Mouse (Mus musculus) limb, embryonic 11.5 days (tissue): ENCODE measurements around the gene Zfp963. TPM values are rescaled to one million over a fixed set of nuclear protein-coding genes. Genes with fewer than 3 reads are reported as not detected.
A peak's percentile ranks its signal among the peaks of the same experiment; 100 is the strongest.

ENCODE experiments used
- ATAC-seq: fragments of 200-750 bp; cut with Nextera tagmentation; 2 replicates; pipeline ENCODE4 v1.8.0; 2017; ENCODE audit warnings: low read depth; ENCODE audit not compliant: insufficient number of reproducible peaks, low FRiP score, low TSS enrichment
- DNase-seq: peaks from one replicate; pipeline ENCODE4 v3.0.0-alpha.2; 2015; ENCODE audit warnings: low spot score
- H3K27ac ChIP-seq: fragments of 300-500 bp; sonication (generic); replicated peaks from 2 replicates; pipeline ENCODE4 v1.5.1; 2014; ENCODE audit warnings: low read depth, mild to moderate bottlenecking, low read length
- H3K27me3 ChIP-seq: fragments of 300-500 bp; sonication (generic); 2 replicates; pipeline ENCODE4 v1.6.1; 2014; ENCODE audit warnings: mild to moderate bottlenecking, low read length, mixed read lengths; ENCODE audit not compliant: control insufficient read depth, insufficient read depth
- H3K36me3 ChIP-seq: fragments of 300-500 bp; sonication (generic); 2 replicates; pipeline ENCODE4 v1.6.1; 2014; ENCODE audit warnings: mild to moderate bottlenecking, low read length, moderate library complexity, mixed read lengths; ENCODE audit not compliant: control insufficient read depth, insufficient read depth
- H3K4me1 ChIP-seq: fragments of 300-500 bp; sonication (generic); 2 replicates; pipeline ENCODE4 v1.6.1; 2014; ENCODE audit warnings: low read length, mixed read lengths; ENCODE audit not compliant: control insufficient read depth, insufficient read depth
- H3K4me2 ChIP-seq: fragments of 300-500 bp; sonication (generic); 2 replicates; pipeline ENCODE4 v1.6.1; 2014; ENCODE audit warnings: low read depth, mild to moderate bottlenecking, moderate library complexity; ENCODE audit not compliant: severe bottlenecking
- H3K4me3 ChIP-seq: fragments of 300-500 bp; sonication (generic); 2 replicates; pipeline ENCODE4 v1.5.1; 2014; ENCODE audit warnings: low read depth, low read length
- H3K9ac ChIP-seq: fragments of 300-500 bp; sonication (generic); 2 replicates; pipeline ENCODE4 v1.6.1; 2014; ENCODE audit warnings: mild to moderate bottlenecking, low read length
- H3K9me3 ChIP-seq: fragments of 300-500 bp; sonication (generic); 2 replicates; pipeline ENCODE4 v1.6.1; 2016; ENCODE audit warnings: low read length; ENCODE audit not compliant: control insufficient read depth
- WGBS: fragments of 180-500 bp; shearing (Covaris S2); extraction: QIAGEN DNeasy Blood & Tissue Kit; methylation state at CpG from one replicate; pipeline ENCODE4 v1.1.7; 2014; 5-methylcytosine and 5-hydroxymethylcytosine counted together
- polyA plus RNA-seq: library from polyadenylated mRNA; unstranded; fragments of >200 nt; fragmentation: Nextera tagmentation; extraction: Ambion mirVana; gene quantifications from 2 replicates; pipeline ENCODE4 v1.2.1, GENCODE M21; 2014

Gene Zfp963
- 6.0 and 6.1 TPM in 2 replicates for polyA plus RNA-seq

DNA sequence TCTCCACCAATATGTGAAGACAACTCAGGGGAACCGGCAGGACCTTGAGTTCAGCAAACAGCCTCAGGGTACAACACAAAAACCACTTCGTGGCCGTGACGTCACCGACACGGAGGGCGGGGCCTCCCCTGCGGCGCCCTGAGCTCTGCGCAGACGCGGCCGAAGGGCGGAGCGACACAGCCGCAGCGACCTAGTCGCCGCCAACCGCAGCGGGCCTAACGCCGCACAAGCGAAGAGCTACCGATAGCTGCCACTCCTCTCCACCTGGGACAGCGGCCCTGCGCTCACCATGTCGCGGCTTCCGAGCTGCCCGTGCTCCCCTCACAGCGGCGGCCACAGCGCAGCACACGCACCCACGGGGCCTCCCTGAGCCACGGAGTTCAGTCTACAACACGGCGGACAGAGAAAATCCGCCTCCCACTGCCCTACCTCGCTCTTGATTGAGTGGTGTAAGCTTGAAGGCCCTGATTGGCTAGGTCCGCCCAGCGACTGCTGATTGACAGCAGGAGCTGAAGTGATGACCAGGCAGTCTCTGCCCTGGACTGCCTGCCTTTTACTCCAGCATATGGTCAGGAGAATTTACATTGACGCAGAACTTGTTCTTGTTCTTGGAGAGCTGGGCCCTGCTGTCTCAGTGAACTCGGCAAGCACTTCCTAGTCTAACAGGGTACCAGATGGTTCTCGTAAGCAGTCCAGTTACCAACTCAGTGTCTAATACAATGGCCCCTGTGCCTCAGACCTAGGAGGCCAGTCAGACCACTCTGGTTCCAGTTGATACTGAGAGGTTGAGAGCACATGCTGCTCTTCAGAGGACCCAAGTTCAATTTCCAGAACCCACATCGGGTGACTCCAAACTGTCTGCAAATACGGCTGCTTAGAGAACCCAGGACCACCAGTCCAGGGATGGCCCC, at the start of gene Zfp963:
Gene Zfp963, minus strand, starts transcription at position 427 of the 911 bp plus-strand sequence.
- WGBS = 3% methylated on average over 48 of the region's 48 CpGs

DNA sequence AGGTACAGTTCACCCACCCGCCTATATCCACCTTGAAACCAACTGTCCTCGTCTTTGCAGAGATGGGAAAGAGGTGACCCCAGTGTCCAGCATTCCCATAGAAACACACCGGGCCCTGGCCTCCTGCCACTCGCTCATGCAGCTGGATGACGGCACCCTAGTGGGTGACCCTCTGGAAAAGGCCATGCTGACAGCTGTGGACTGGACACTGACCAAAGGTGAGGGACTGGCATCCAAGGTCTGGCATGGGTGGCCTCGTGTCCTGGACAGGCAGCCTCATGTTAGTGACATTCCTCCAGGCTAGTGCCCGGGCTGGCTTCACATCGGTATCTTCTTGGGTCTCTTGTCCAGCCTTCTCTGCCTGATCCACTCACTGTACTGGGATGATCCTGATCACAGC, 49.5 kb upstream of the Zfp963 start:
- H3K4me2 ChIP-seq = no peak overlapping the region
- 94% methylated on average over 8 of the region's 8 CpGs for WGBS
- no peak overlapping the region for H3K27ac ChIP-seq
- H3K4me3 ChIP-seq = no peak overlapping the region
- H3K9me3 ChIP-seq = no peaks in the 10 kb centered on the region
- DNase-seq = no peak
- H3K4me1 ChIP-seq = no peaks in the 10 kb centered on the region
- H3K9ac ChIP-seq = no peak overlapping the region
- H3K27me3 ChIP-seq = no peaks in the 10 kb centered on the region
- peaks cover 70% of the 10 kb centered on the region for H3K36me3 ChIP-seq
- no peak for ATAC-seq

More for the DNA sequence above, at the start of gene Zfp963:
- Histone ChIP-seq H3K27ac (peak within 1 kb of the TSS; percentile 93), H3K36me3 (no peaks in the 10 kb centered on the region), H3K4me2 (peak within 1 kb of the TSS; percentile 54), H3K4me1 (0 out of 2 replicates have a peak, but pooled peaks cover 4% of the 10 kb centered on the region), H3K9ac (peak within 1 kb of the TSS; percentile 96), H3K4me3 (peak within 1 kb of the TSS; percentile 78), H3K27me3 (no peaks in the 10 kb centered on the region), H3K9me3 (no peaks in the 10 kb centered on the region)
- ATAC-seq (peak; percentile 99), DNase-seq (peak; percentile 94)

DNA sequence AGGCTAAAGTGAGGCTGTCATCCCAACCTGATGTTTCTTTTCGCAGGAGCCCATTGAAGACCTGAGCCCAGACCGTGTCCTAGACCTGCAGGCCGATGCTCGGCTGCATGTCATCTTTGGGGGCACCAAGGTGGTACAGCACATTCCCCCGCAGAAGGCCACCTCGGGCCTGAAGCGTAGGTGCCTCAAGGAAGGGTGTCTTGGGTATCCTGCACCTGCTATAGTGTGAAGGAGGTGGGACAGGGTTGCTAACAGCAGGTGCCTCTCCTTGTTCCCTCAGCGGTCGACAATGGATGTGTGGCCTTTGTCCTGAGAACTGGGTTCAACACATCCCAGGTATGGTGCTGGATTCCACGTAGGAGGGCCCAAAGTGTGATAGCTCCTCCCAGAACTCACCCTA, 47.9 kb upstream of the Zfp963 start:
- Histone ChIP-seq H3K36me3 (peaks cover 59% of the 10 kb centered on the region), H3K4me1 (peaks cover 1% of the 10 kb centered on the region), H3K27ac (no peak overlapping the region), H3K9me3 (no peaks in the 10 kb centered on the region), H3K4me3 (no peak overlapping the region), H3K9ac (no peak overlapping the region), H3K27me3 (no peaks in the 10 kb centered on the region), H3K4me2 (no peak overlapping the region)
- no peak for ATAC-seq
- 93% methylated on average over 10 of the region's 10 CpGs for WGBS
- no peak for DNase-seq

DNA sequence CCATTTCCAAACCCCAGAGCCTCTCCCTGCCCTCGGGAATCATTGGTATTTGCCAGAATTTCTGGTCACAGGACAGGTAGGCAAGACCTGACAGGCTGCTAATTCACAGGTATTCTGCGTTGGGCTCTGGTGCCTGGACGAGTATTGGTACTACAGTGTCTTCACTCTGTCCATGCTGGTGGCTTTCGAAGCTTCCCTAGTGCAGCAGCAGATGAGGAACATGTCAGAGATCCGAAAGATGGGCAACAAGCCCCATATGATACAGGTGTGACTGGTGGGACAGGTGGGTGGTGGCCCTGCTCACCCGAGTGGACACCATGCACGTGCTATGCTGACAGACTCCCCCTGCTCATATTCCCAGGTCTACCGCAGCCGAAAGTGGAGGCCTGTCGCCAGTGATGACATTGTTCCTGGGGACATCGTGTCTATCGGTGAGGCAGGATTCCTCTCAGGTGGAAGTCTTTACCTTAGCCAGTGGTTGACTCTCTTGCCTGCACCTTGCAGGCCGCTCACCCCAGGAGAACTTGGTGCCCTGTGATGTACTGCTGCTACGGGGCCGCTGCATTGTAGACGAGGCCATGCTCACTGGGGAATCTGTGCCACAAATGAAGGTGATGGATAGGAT, 47.1 kb upstream of the Zfp963 start:
- Histone ChIP-seq H3K36me3 (peaks cover 52% of the 10 kb centered on the region), H3K4me1 (peaks cover 10% of the 10 kb centered on the region), H3K27me3 (no peaks in the 10 kb centered on the region), H3K4me2 (no peak overlapping the region), H3K27ac (no peak overlapping the region), H3K9ac (no peak overlapping the region), H3K9me3 (no peaks in the 10 kb centered on the region), H3K4me3 (no peak overlapping the region)
- ATAC-seq (no peak), DNase-seq (no peak)
- 96% methylated on average over 16 of the region's 16 CpGs for WGBS

DNA sequence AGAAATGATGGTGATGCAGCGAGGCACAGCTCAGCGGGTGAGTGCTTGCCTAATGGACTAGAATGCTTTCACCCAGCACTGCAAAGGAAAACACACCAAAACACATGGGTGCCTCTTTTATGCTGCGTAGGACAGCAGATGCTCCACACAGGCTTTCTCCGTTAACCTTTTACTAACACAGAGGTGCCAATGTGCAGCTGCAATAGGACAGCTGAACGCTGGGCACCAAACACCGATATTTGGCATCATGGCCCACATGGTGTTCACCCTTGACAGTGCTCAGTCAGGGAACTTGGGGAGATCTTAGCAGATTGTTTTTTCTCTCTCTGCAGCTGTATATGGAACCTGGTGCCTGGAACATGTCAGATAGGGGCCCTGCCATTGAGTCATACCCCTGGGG, 45.1 kb upstream of the Zfp963 start:
- WGBS = 94% methylated on average over 6 of the region's 6 CpGs

DNA sequence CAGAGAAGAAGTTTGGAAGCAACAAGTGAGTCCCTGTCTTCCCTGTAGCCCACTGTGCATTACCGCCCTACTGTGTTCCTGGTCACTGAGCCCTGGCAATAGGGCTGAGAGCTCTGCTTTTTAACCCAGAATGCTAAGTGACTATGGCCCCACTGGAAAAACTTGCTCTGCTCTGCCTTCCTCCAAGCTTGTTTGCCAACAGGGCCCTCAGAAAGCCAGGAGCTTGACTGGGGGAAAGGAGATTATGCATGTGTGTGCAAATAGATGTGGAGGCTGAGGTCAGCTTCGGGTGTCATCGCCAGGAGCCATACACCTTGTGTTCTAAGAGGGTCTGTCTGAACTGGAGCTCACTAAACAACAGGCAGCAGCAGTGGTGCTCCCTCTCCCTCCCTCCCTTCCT, 44.3 kb upstream of the Zfp963 start:
- Histone ChIP-seq H3K4me2 (no peak overlapping the region), H3K4me3 (no peak overlapping the region), H3K4me1 (peaks cover 17% of the 10 kb centered on the region), H3K9me3 (no peaks in the 10 kb centered on the region), H3K27me3 (no peaks in the 10 kb centered on the region), H3K27ac (no peak overlapping the region), H3K9ac (no peak overlapping the region), H3K36me3 (peaks cover 31% of the 10 kb centered on the region)
- DNase-seq (no peak), ATAC-seq (no peak)
- 96% methylated on average over 3 of the region's 3 CpGs for WGBS

More for the DNA sequence above, 45.1 kb upstream of the Zfp963 start:
- no peak overlapping the region for H3K27ac ChIP-seq
- H3K36me3 ChIP-seq = peaks cover 39% of the 10 kb centered on the region
- ATAC-seq (no peak), DNase-seq (no peak)
- peaks cover 14% of the 10 kb centered on the region for H3K4me1 ChIP-seq
- H3K4me2 ChIP-seq = no peak overlapping the region
- no peaks in the 10 kb centered on the region for H3K9me3 ChIP-seq
- no peak overlapping the region for H3K4me3 ChIP-seq
- no peaks in the 10 kb centered on the region for H3K27me3 ChIP-seq
- H3K9ac ChIP-seq = no peak overlapping the region

DNA sequence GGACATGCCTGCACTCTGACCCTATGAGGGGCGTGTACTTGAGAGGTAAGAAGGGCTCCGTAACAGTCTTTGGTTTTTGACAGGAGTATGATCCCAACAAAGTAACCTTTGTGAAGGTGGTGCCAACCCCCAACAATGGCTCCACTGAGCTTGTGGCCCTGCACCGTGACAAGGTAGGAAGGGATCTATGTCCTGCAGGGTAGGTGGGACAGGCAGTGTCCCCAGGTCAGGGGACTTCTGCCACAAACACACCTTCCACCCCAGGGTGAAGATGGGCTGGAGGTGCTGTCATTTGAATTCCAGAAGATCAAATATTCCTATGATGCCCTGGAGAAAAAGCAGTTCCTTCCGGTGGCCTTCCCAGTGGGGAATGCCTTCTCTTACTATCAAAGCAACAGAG, 43.9 kb upstream of the Zfp963 start:
- DNase-seq (no peak), ATAC-seq (no peak)
- H3K4me3 ChIP-seq = no peak overlapping the region
- no peaks in the 10 kb centered on the region for H3K27me3 ChIP-seq
- 96% methylated on average over 4 of the region's 4 CpGs for WGBS
- H3K9me3 ChIP-seq = no peaks in the 10 kb centered on the region
- H3K4me2 ChIP-seq = no peak overlapping the region
- H3K36me3 ChIP-seq = peaks cover 27% of the 10 kb centered on the region
- H3K27ac ChIP-seq = no peak overlapping the region
- no peak overlapping the region for H3K9ac ChIP-seq
- peaks cover 17% of the 10 kb centered on the region for H3K4me1 ChIP-seq

DNA sequence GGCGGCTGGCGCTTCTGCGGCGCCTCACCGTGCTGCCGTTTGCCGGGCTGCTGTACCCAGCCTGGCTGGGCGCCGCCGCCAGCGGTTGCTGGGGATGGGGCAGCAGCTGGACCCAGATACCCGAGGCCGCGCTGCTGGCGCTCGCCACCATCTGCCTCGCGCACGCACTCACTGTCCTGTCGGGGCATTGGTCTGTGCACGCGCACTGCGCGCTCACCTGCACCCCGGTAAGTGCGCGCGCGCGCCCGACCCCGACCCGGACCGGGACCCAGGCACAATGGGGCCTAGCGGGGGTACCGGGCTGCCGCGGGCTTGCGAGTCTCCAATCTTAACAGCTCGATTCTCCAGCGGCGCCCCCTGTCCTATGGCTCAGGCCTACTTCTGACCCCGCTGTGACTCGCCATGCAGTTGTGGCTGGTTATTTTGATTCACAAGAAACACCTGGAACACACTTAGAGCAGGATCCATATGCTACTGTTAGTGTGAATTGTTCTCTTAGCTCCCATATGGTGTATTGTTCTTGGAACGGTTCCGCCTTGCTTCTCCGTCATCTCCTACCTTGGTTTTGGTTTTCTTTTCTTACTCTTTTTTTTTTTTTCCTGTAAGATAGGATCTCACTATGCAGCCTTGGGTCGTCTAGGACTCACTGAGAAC, 41.8 kb upstream of the Zfp963 start:
- Histone ChIP-seq H3K27ac (peak overlapping the region; percentile 77), H3K27me3 (no peaks in the 10 kb centered on the region), H3K36me3 (peaks cover 9% of the 10 kb centered on the region; the same call in 1 of the 2 replicates), H3K9ac (peak overlapping the region; percentile 95), H3K4me3 (peak overlapping the region; percentile 88), H3K9me3 (no peaks in the 10 kb centered on the region), H3K4me2 (peak overlapping the region; percentile 86), H3K4me1 (peaks cover 17% of the 10 kb centered on the region)
- WGBS = under 1% methylated on average over 45 of the region's 48 CpGs
- peak; percentile 58 for ATAC-seq
- DNase-seq = peak; percentile 73
